Comparison of ENCODE assay signal across 17 mouse cellular contexts in the genomic region with DNA sequence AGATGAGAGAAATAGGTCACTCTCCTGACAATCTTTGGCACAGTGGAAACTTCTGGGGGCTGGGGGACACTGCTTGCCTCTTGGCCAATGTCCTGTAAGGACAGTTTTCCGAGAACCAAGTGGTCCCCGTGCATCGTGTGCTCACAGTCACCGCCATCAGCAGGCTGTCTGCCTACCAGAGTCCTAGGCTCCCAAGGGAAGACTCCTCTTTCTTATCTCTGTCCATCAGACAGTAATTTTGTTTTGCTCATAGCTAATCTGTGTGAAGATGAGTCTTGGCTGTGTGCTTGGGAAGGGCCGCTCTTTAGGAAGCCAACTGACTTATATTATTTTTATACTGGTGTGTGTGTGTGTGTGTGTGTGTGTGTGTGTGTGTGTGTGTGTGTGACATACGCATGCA. TPM values are rescaled to one million over a fixed set of nuclear protein-coding genes. Genes with fewer than 3 reads are reported as not detected.
A peak's percentile ranks its signal among the peaks of the same experiment; 100 is the strongest.
DNase-seq lines count a peak whose midpoint lies in the region; ATAC-seq and TF ChIP-seq lines count a peak whose summit lies in the region.
"Had no signal": no experiment of that assay in that cellular context is flagged by ENCODE, and none has a peak within 500 bp of the region (broad histone marks: within the 10 kb centered on the region; RNA-seq: fewer than 3 reads in every experiment).

No protein-coding gene starts in this region.

- peaks cover 33% of the 10 kb centered on the region for H3K36me3 ChIP-seq in embryonic facial prominence, embryonic 12.5 days
- peaks cover 88% of the 10 kb centered on the region for H3K36me3 ChIP-seq in embryonic facial prominence, embryonic 10.5 days (replicated peaks)
- peaks cover 12% of the 10 kb centered on the region; the same call in 1 of the 2 replicates for H3K36me3 ChIP-seq in kidney, postnatal 0 days (ENCODE audit: insufficient read depth, low read length)
- H3K36me3 ChIP-seq in kidney, embryonic 14.5 days (ENCODE audit: control insufficient read depth, insufficient read depth, low read length) = peaks cover 46% of the 10 kb centered on the region
- peaks cover 4% of the 10 kb centered on the region in 2 experiments for H3K36me3 ChIP-seq in MEL (ENCODE audit: control insufficient read depth in 1 of 2, insufficient read depth in 2 of 2, low read length in 2 of 2)
- H3K36me3 ChIP-seq in liver, embryonic 13.5 days = peaks cover 19% of the 10 kb centered on the region

- no peak for TF ChIP-seq POLR2A in MEL (IDR thresholded peaks at IDR 0.05; ENCODE audit: control insufficient read depth in 1 of 2, insufficient read depth in 1 of 2, low read depth in 1 of 2, low read length in 2 of 2, poor library complexity in 1 of 2)

- TF ChIP-seq CTCF in kidney, postnatal 0 days (IDR thresholded peaks at IDR 0.05; ENCODE audit: low read depth) = no peak
- no peak for TF ChIP-seq CTCF in MEL (IDR thresholded peaks at IDR 0.05 in 2 of 3, conservative IDR thresholded peaks at IDR 0.05 in 1 of 3; ENCODE audit: control insufficient read depth in 1 of 3, insufficient read depth in 1 of 3, low read depth in 2 of 3, low read length in 3 of 3, poor library complexity in 1 of 3, severe bottlenecking in 1 of 3)

- H3K9ac ChIP-seq in embryonic facial prominence, embryonic 12.5 days = no peak overlapping the region
- no peak overlapping the region for H3K9ac ChIP-seq in kidney, postnatal 0 days (ENCODE audit: low read depth, low read length)
- no peak overlapping the region for H3K9ac ChIP-seq in kidney, embryonic 14.5 days (ENCODE audit: low read depth, low read length)
- H3K9ac ChIP-seq in MEL (ENCODE audit: control insufficient read depth, low read depth, low read length, poor library complexity, severe bottlenecking) = no peak overlapping the region
- no peak overlapping the region for H3K9ac ChIP-seq in liver, embryonic 13.5 days
- H3K9ac ChIP-seq: intestine, embryonic 15.5 days; midbrain, embryonic 13.5 days; neural tube, embryonic 12.5 days had no signal

- no peak for ATAC-seq in embryonic facial prominence, embryonic 12.5 days (ENCODE audit: insufficient number of reproducible peaks, insufficient read depth, low FRiP score, low TSS enrichment)
- ATAC-seq in kidney, postnatal 0 days (replicated peaks; ENCODE audit: low FRiP score, low read depth) = no peak
- no peak for ATAC-seq in kidney, embryonic 14.5 days (ENCODE audit: low FRiP score, low TSS enrichment)
- ATAC-seq in liver, embryonic 13.5 days (ENCODE audit: low read depth) = peak; percentile 70
- ATAC-seq: intestine, embryonic 15.5 days; midbrain, embryonic 13.5 days had no signal

- no peaks in the 10 kb centered on the region for H3K9me3 ChIP-seq in embryonic facial prominence, embryonic 12.5 days
- H3K9me3 ChIP-seq in embryonic facial prominence, embryonic 10.5 days = no peaks in the 10 kb centered on the region
- H3K9me3 ChIP-seq in kidney, postnatal 0 days (replicated peaks; ENCODE audit: low read length) = no peaks in the 10 kb centered on the region
- H3K9me3 ChIP-seq in kidney, embryonic 14.5 days (ENCODE audit: control insufficient read depth, low read length) = no peaks in the 10 kb centered on the region
- no peaks in the 10 kb centered on the region for H3K9me3 ChIP-seq in MEL (replicated peaks; ENCODE audit: insufficient read depth, low read length)
- H3K9me3 ChIP-seq in liver, embryonic 13.5 days (replicated peaks) = no peaks in the 10 kb centered on the region
- H3K9me3 ChIP-seq: forebrain, embryonic 10.5 days; hindbrain, embryonic 10.5 days; intestine, embryonic 15.5 days; midbrain, embryonic 13.5 days; neural tube, embryonic 12.5 days had no signal

- peak overlapping the region; percentile 66; the same call in 1 of the 2 replicates for H3K27ac ChIP-seq in embryonic facial prominence, embryonic 12.5 days
- H3K27ac ChIP-seq in embryonic facial prominence, embryonic 10.5 days (replicated peaks) = no peak overlapping the region
- H3K27ac ChIP-seq in kidney, postnatal 0 days = no peak overlapping the region
- no peak overlapping the region for H3K27ac ChIP-seq in kidney, embryonic 14.5 days (ENCODE audit: low read depth, low read length)
- no peak overlapping the region for H3K27ac ChIP-seq in MEL (ENCODE audit: control insufficient read depth, low read depth, low read length)
- no peak overlapping the region for H3K27ac ChIP-seq in liver, embryonic 13.5 days
- H3K27ac ChIP-seq: intestine, embryonic 15.5 days; midbrain, embryonic 13.5 days; neural tube, embryonic 12.5 days had no signal

- no peaks in the 10 kb centered on the region for H3K27me3 ChIP-seq in embryonic facial prominence, embryonic 12.5 days
- H3K27me3 ChIP-seq in embryonic facial prominence, embryonic 10.5 days (replicated peaks; ENCODE audit: low read depth, poor library complexity, severe bottlenecking) = no peaks in the 10 kb centered on the region
- H3K27me3 ChIP-seq in kidney, postnatal 0 days (ENCODE audit: insufficient read depth, low read length) = no peaks in the 10 kb centered on the region
- no peaks in the 10 kb centered on the region for H3K27me3 ChIP-seq in kidney, embryonic 14.5 days (ENCODE audit: control insufficient read depth, insufficient read depth, low read length)
- no peaks in the 10 kb centered on the region for H3K27me3 ChIP-seq in MEL (ENCODE audit: control insufficient read depth in 1 of 2, insufficient read depth in 2 of 2, low read length in 2 of 2)
- H3K27me3 ChIP-seq in liver, embryonic 13.5 days = no peaks in the 10 kb centered on the region
- H3K27me3 ChIP-seq: intestine, embryonic 15.5 days; midbrain, embryonic 13.5 days; neural tube, embryonic 12.5 days had no signal

- no peaks in the 10 kb centered on the region for H3K79me2 ChIP-seq in MEL (ENCODE audit: control insufficient read depth, insufficient read depth, low read length, poor library complexity)

- 78% methylated on average over 6 of the region's 6 CpGs for WGBS in embryonic facial prominence, embryonic 12.5 days
- WGBS in embryonic facial prominence, embryonic 10.5 days = 86% methylated on average over 6 of the region's 6 CpGs
- WGBS in kidney, postnatal 0 days = 56% methylated on average over 6 of the region's 6 CpGs
- 63% methylated on average over 6 of the region's 6 CpGs for WGBS in kidney, embryonic 14.5 days
- WGBS in liver, embryonic 13.5 days (ENCODE audit: insufficient replicate concordance) = 55% methylated on average over 6 of the region's 6 CpGs

- TF ChIP-seq RAD21 in MEL (IDR thresholded peaks at IDR 0.05; ENCODE audit: low read depth, low read length) = no peak

- no peak overlapping the region for H3K4me3 ChIP-seq in embryonic facial prominence, embryonic 12.5 days
- no peak overlapping the region for H3K4me3 ChIP-seq in embryonic facial prominence, embryonic 10.5 days
- H3K4me3 ChIP-seq in kidney, postnatal 0 days (replicated peaks; ENCODE audit: low read depth, low read length) = no peak overlapping the region
- H3K4me3 ChIP-seq in kidney, embryonic 14.5 days (ENCODE audit: low read length) = no peak overlapping the region
- H3K4me3 ChIP-seq in MEL (ENCODE audit: control insufficient read depth in 1 of 2, insufficient read depth in 1 of 2, low read depth in 2 of 2, low read length in 2 of 2) = no peak overlapping the region
- no peak overlapping the region for H3K4me3 ChIP-seq in liver, embryonic 13.5 days (replicated peaks)
- H3K4me3 ChIP-seq: forebrain, embryonic 10.5 days; heart, adult 2 months; hindbrain, embryonic 10.5 days; intestine, embryonic 15.5 days; midbrain, embryonic 13.5 days; neural tube, embryonic 12.5 days had no signal

- no peak overlapping the region for H3K4me2 ChIP-seq in embryonic facial prominence, embryonic 12.5 days (replicated peaks)
- no peak overlapping the region for H3K4me2 ChIP-seq in kidney, postnatal 0 days (ENCODE audit: low read length)
- no peak overlapping the region for H3K4me2 ChIP-seq in kidney, embryonic 14.5 days (replicated peaks; ENCODE audit: low read depth, low read length)
- no peak overlapping the region for H3K4me2 ChIP-seq in liver, embryonic 13.5 days
- H3K4me2 ChIP-seq: intestine, embryonic 15.5 days; midbrain, embryonic 13.5 days; neural tube, embryonic 12.5 days had no signal

- no peak for TF ChIP-seq EP300 in MEL (IDR thresholded peaks at IDR 0.05; ENCODE audit: low read depth in 1 of 2, low read length in 2 of 2)

- DNase-seq in embryonic facial prominence, embryonic 10.5 days (ENCODE audit: low spot score) = no peak
- DNase-seq in kidney, postnatal 0 days (ENCODE audit: low spot score) = peak; percentile 24
- no peak for DNase-seq in MEL (ENCODE audit: low read depth, low spot score)
- no peak for DNase-seq in liver, embryonic 13.5 days
- no peak for DNase-seq in adrenal gland, adult 8-10 months
- no peak for DNase-seq in adrenal gland, adult 18-20 months (ENCODE audit: low spot score in 2 of 2)
- DNase-seq: cerebellum, adult 8-10 months; gastrocnemius, postnatal 14 days; heart, adult 2 months; thymus, adult 2 months had no signal

- peaks cover 41% of the 10 kb centered on the region for H3K4me1 ChIP-seq in embryonic facial prominence, embryonic 12.5 days
- peaks cover 41% of the 10 kb centered on the region for H3K4me1 ChIP-seq in embryonic facial prominence, embryonic 10.5 days
- peaks cover 26% of the 10 kb centered on the region for H3K4me1 ChIP-seq in kidney, postnatal 0 days (replicated peaks; ENCODE audit: insufficient read depth, low read length)
- H3K4me1 ChIP-seq in kidney, embryonic 14.5 days (ENCODE audit: control insufficient read depth, insufficient read depth, low read length) = peaks cover 28% of the 10 kb centered on the region; the same call in 1 of the 2 replicates
- H3K4me1 ChIP-seq in MEL (ENCODE audit: control insufficient read depth in 1 of 2, insufficient read depth in 2 of 2, low read length in 2 of 2) = peaks cover 3 to 5% of the 10 kb centered on the region in 2 experiments
- peaks cover 32% of the 10 kb centered on the region for H3K4me1 ChIP-seq in liver, embryonic 13.5 days (replicated peaks)

TF ChIP-seq in MEL, 35 proteins besides CTCF, POLR2A, EP300 and RAD21 (continues in another document):
- TF ChIP-seq GATA1 (IDR thresholded peaks at IDR 0.05; ENCODE audit: low read depth, low read length) (0 out of 2 replicates have a peak, but pooled peaks have one; percentile 4), TBP (IDR thresholded peaks at IDR 0.05; ENCODE audit: low read depth, low read length) (no peak), MXI1 (IDR thresholded peaks at IDR 0.05; ENCODE audit: low read depth, low read length) (no peak)

RNA-seq across cellular contexts. Expression of a gene that starts 52.3 kb away (rescaled TPM):
- polyA plus RNA-seq in embryonic facial prominence, embryonic 12.5 days (2016; fragmentation: Nextera tagmentation; extraction: Ambion mirVana) = 248 and 263 TPM in 2 replicates
- polyA plus RNA-seq in embryonic facial prominence, embryonic 10.5 days (2016; fragmentation: Nextera tagmentation; extraction: Ambion mirVana) = 294 and 297 TPM in 2 replicates
- 140 and 154 TPM in 2 replicates for polyA plus RNA-seq in kidney, postnatal 0 days (2015; fragmentation: Nextera tagmentation; extraction: Ambion mirVana)
- polyA plus RNA-seq in kidney, embryonic 14.5 days (2014; fragmentation: Nextera tagmentation; extraction: Ambion mirVana) = 131 and 224 TPM in 2 replicates
- 34.9 and 46.7 TPM in 2 replicates for total RNA-seq in MEL (2012; rRNA removed)
- polyA plus RNA-seq in MEL (2012; ENCODE audit: insufficient read depth in 1 of 2, insufficient read length in 2 of 2, low read depth in 1 of 2, low replicate concordance in 2 of 2, missing spikeins in 1 of 2) = 100 to 1,000 TPM in 1 of 2 experiments, 10 to 100 TPM in 1; 87.2 to 245 TPM
- polyA plus RNA-seq in liver, embryonic 13.5 days (2015; fragmentation: Nextera tagmentation; extraction: Ambion mirVana) = 28.7 and 36.1 TPM in 2 replicates
- 10 to 100 TPM; 40.3 to 44.5 (median 42.4) TPM for total RNA-seq in adrenal gland, adult 8-10 months (2022)
- total RNA-seq in adrenal gland, adult 18-20 months (2021) = 10 to 100 TPM; 31.9 to 41.2 TPM
